Mouse (Mus musculus) adrenal gland, postnatal 10 days (tissue): ENCODE results near the gene Spata13. TPM values are rescaled to one million over a fixed set of nuclear protein-coding genes. Genes with fewer than 3 reads are reported as not detected.

Experiments used
- DNase-seq: peaks from one replicate; pipeline ENCODE4 v3.0.0; 2021; ENCODE audit warnings: mixed read lengths
- total RNA-seq, 2 experiments: library from RNA; stranded (reverse); gene quantifications; 2 replicates each; pipeline ENCODE4 v1.2.3; 2021

The Spata13 gene
- total RNA-seq, 2 experiments from 2014 or later, result 79.0 to 103 TPM

- no peak for DNase-seq
Observed at GRCm38 (mm10) chr14:60639195-60639594, 5.4 kb downstream of the Spata13 start.

- no peak for DNase-seq
Observed at GRCm38 (mm10) chr14:60641120-60641519, 7.3 kb downstream of the Spata13 start.

GRCm38 (mm10) chr14:60642131-60642530 lies 8.3 kb downstream of the Spata13 start:
- DNase-seq, result no peak

GRCm38 (mm10) chr14:60643098-60643870 lies 9.5 kb downstream of the Spata13 start:
- no peak for DNase-seq

- peak; percentile 70 for DNase-seq
Observed at GRCm38 (mm10) chr14:60646373-60646772, 12.6 kb downstream of the Spata13 start.

GRCm38 (mm10) chr14:60647885-60648284 lies 14.1 kb downstream of the Spata13 start:
- DNase-seq, result no peak

GRCm38 (mm10) chr14:60648956-60649355 lies 15.2 kb downstream of the Spata13 start:
- DNase-seq, result no peak

- no peak for DNase-seq
Observed at GRCm38 (mm10) chr14:60653184-60653583, 19.4 kb downstream of the Spata13 start.

- DNase-seq, result peak; percentile 3
Observed at GRCm38 (mm10) chr14:60653977-60654376, 20.2 kb downstream of the Spata13 start.

GRCm38 (mm10) chr14:60654708-60655107 lies 20.9 kb downstream of the Spata13 start:
- DNase-seq, result no peak

GRCm38 (mm10) chr14:60655941-60656700 lies 22.3 kb downstream of the Spata13 start:
- DNase-seq, result peak; percentile 87

- peak; percentile 60 for DNase-seq
Observed at GRCm38 (mm10) chr14:60656701-60657085, 22.9 kb downstream of the Spata13 start.

- DNase-seq, result peak; percentile 55
Observed at GRCm38 (mm10) chr14:60657891-60658290, 24.1 kb downstream of the Spata13 start.

- DNase-seq, result no peak
Observed at GRCm38 (mm10) chr14:60659498-60659897, 25.7 kb downstream of the Spata13 start.

- no peak for DNase-seq
Observed at GRCm38 (mm10) chr14:60660591-60660990, 26.8 kb downstream of the Spata13 start.

- DNase-seq, result no peak
Observed at GRCm38 (mm10) chr14:60661281-60661680, 27.5 kb downstream of the Spata13 start.

- DNase-seq, result no peak
Observed at GRCm38 (mm10) chr14:60663309-60663940, 29.6 kb downstream of the Spata13 start.

- no peak for DNase-seq
Observed at GRCm38 (mm10) chr14:60664641-60665040, 30.8 kb downstream of the Spata13 start.

- no peak for DNase-seq
Observed at GRCm38 (mm10) chr14:60665263-60665662, 31.5 kb downstream of the Spata13 start.

GRCm38 (mm10) chr14:60666252-60666651 lies 32.5 kb downstream of the Spata13 start:
- DNase-seq, result no peak

- DNase-seq, result no peak
Observed at GRCm38 (mm10) chr14:60670191-60670590, 36.4 kb downstream of the Spata13 start.

- DNase-seq, result no peak
Observed at GRCm38 (mm10) chr14:60671504-60671903, 37.7 kb downstream of the Spata13 start.

GRCm38 (mm10) chr14:60675697-60676096 lies 41.9 kb downstream of the Spata13 start:
- DNase-seq, result no peak
